Mouse (Mus musculus): ENCODE measurements around the gene 1700001O22Rik. TPM values are rescaled to one million over a fixed set of nuclear protein-coding genes. Genes with fewer than 3 reads are reported as not detected.

Gene 1700001O22Rik
- total and polyA plus RNA-seq, 3 experiments: not detected

DNA sequence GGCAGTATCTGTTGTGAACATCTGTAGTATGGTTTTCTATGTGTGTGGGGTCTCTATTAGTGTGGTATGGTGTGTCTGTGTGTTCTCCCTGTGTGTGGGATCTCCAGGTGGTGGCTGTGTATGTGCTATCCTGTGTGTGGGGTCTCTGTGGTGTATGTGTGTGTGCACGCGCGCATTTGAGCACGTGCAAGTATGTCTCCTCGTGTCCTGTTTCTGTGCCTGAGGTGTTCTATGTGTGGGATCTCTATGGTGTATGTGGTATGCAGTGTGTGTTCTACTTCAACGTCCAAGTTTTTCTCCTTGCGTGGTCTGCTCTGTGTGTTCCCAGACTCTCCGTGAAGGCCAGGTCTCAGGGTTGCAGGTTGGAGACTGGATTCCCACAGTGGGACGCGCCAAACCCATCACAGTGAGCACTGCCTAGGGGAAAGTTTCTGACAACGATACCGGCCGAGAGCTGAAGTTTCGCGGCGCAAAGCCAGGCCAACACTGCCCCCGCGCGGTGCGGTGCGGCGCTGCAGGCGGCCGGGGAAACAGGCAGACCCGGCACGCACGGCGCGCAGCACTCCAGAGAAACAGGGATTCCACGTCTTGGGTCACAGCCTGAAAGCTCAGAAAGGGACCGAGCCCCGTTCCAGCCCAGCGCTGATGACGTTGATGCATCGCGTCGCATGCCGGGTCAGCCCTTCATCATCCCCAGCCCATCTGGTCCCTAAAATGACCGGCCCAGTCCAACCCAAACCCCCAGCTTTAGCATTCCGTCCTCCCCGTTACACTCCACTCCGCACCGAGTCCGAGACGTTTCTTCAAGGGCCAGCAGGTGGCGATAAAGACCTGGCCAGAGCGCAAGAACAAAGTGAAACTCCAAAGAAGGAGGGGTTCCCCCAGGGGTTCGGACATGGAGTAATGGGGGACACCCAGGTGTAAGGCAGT, 9.0 kb downstream of the 1700001O22Rik start (continued):
- TF ChIP-seq BHLHE40 (IDR thresholded peaks at IDR 0.05; ENCODE audit: low read depth, low read length) (peak; percentile 53), UBTF (IDR thresholded peaks at IDR 0.05; ENCODE audit: low read depth, low read length) (no peak), ELF1 (IDR thresholded peaks at IDR 0.05; ENCODE audit: low read depth, low read length) (0 out of 2 replicates have a peak, but pooled peaks have one; percentile 15), SMC3 (IDR thresholded peaks at IDR 0.05; ENCODE audit: low read depth, low read length) (peak; percentile 95), POLR2AphosphoS2 (IDR thresholded peaks at IDR 0.05; ENCODE audit: low read depth, low read length) (no peak), KAT2A (IDR thresholded peaks at IDR 0.05; ENCODE audit: insufficient replicate concordance, low read length) (no peak), ZMIZ1 (IDR thresholded peaks at IDR 0.05; ENCODE audit: low read depth, low read length) (no peak; the same call in 1 of the 2 replicates), ETS1 (conservative IDR thresholded peaks at IDR 0.05; ENCODE audit: low read depth, low read length) (peak; percentile 30; the same call in 1 of the 2 replicates), RAD21 (IDR thresholded peaks at IDR 0.05; ENCODE audit: low read depth, low read length) (peak; percentile 92), MXI1 (IDR thresholded peaks at IDR 0.05; ENCODE audit: low read depth, low read length) (peak; percentile 69), CHD2 (IDR thresholded peaks at IDR 0.05; ENCODE audit: low read length) (no peak)

DNA sequence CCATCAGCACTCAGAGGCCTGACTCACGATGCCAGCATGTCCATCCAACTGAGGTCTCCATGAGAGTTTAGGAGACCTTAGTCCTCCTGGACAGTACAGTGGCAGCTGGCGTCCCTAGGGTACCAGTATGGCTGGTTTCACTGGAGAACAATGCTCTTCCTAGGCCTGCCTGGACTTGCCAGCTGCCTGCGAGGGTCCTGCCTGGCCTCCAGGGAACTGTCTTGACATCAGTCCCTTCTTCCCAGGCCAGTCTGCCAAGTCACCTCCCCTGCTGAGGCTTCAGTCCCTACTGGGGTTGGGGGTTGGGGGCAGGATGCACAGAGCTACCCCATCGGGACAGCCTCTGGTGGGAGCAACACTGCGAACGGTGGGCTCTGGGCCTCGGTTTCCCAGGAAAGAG, 11.4 kb downstream of the 1700001O22Rik start:
- no peaks in the 10 kb centered on the region for H3K9me3 ChIP-seq (replicated peaks; ENCODE audit: low read length)
- H3K4me2 ChIP-seq (ENCODE audit: insufficient read depth, low read depth, poor library complexity, severe bottlenecking): no peak overlapping the region
- no peak overlapping the region for H3K4me3 ChIP-seq (replicated peaks in 1 of 3; ENCODE audit: low read depth in 2 of 3, low read length in 2 of 3, poor library complexity in 1 of 3)
- H3K27me3 ChIP-seq (replicated peaks): peaks cover 11% of the 10 kb centered on the region
- DNase-seq (ENCODE audit: extremely low read depth): no peak
- H3K4me1 ChIP-seq (ENCODE audit: control insufficient read depth in 1 of 2, insufficient read depth in 2 of 2): peaks cover 11 to 35% of the 10 kb centered on the region in 2 experiments
- dilution Hi-C loops (cut with MboI; ENCODE audit: extremely low pct_ligation_motif_present, extremely low pct_unique_long_range_greater_than_20kb, low sequenced_read_pairs): no loop called here
- no peak overlapping the region for H3K9ac ChIP-seq (ENCODE audit: insufficient read depth, low read depth)
- TF ChIP-seq SMC3 (IDR thresholded peaks at IDR 0.05; ENCODE audit: low read depth, low read length): no peak
- TF ChIP-seq ZKSCAN1 (IDR thresholded peaks at IDR 0.05; ENCODE audit: borderline replicate concordance, low read depth, low read length): no peak
- 0 out of 2 replicates have a peak, but pooled peaks have one; percentile 15 for TF ChIP-seq EP300 (IDR thresholded peaks at IDR 0.05; ENCODE audit: low read length)
- TF ChIP-seq GABPA (IDR thresholded peaks at IDR 0.05; ENCODE audit: insufficient replicate concordance, low read depth, low read length): no peak
- TF ChIP-seq JUN (IDR thresholded peaks at IDR 0.05; ENCODE audit: insufficient read depth, low read depth, low read length): no peak
- H3K79me2 ChIP-seq (replicated peaks; ENCODE audit: control insufficient read depth, extremely low read depth, insufficient read depth, poor library complexity, severe bottlenecking): no peaks in the 10 kb centered on the region
- H3K27ac ChIP-seq (ENCODE audit: insufficient read depth, low read depth): no peak overlapping the region
- H3K36me3 ChIP-seq (replicated peaks in 1 of 2; ENCODE audit: control insufficient read depth in 1 of 2, insufficient read depth in 1 of 2, low read length in 1 of 2): no peaks in the 10 kb centered on the region
- in situ Hi-C loops (cut with MboI; ENCODE audit: low pct_ligation_motif_present, low pct_unique_long_range_greater_than_20kb, low sequenced_read_pairs): loop anchor here (5.0 kb wide), 2 partner anchors 70 to 355 kb away; no protein-coding TSS in a partner anchor

DNA sequence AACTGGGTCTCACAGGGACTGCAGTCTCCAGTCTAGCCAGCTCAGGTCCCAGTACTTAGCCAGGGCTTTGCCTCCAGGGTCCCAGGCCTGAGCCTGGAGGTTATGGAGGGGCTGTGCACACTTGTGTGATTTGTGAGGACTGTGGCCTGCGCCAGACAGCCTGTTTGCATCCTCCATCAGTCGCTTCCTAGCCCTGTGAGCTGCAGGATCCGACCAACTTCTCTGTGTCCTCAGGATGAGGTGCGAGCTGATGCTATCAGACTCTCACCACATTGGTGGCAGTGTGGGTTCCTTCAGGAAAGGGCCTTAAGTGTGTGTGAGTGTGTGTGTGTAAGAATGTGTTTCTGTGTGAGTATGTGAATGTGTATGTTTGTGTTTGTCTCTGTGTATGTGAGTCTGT, 16.0 kb downstream of the 1700001O22Rik start:
- Histone ChIP-seq H3K4me3 (replicated peaks in 1 of 3; ENCODE audit: low read depth in 2 of 3, low read length in 2 of 3, poor library complexity in 1 of 3) (no peak overlapping the region), H3K27me3 (replicated peaks) (peaks cover 1% of the 10 kb centered on the region), H3K79me2 (replicated peaks; ENCODE audit: control insufficient read depth, extremely low read depth, insufficient read depth, poor library complexity, severe bottlenecking) (no peaks in the 10 kb centered on the region), H3K4me1 (ENCODE audit: control insufficient read depth in 1 of 2, insufficient read depth in 2 of 2) (peaks cover 6 to 11% of the 10 kb centered on the region in 2 experiments), H3K36me3 (replicated peaks in 1 of 2; ENCODE audit: control insufficient read depth in 1 of 2, insufficient read depth in 1 of 2, low read length in 1 of 2) (no peaks in the 10 kb centered on the region), H3K27ac (ENCODE audit: insufficient read depth, low read depth) (no peak overlapping the region), H3K9me3 (replicated peaks; ENCODE audit: low read length) (no peaks in the 10 kb centered on the region), H3K4me2 (ENCODE audit: insufficient read depth, low read depth, poor library complexity, severe bottlenecking) (no peak overlapping the region), H3K9ac (ENCODE audit: insufficient read depth, low read depth) (no peak overlapping the region)
- TF ChIP-seq POLR2A (IDR thresholded peaks at IDR 0.05; ENCODE audit: low read depth, low read length) (no peak), IRF4 (IDR thresholded peaks at IDR 0.05; ENCODE audit: low read depth, low read length) (no peak), ZMIZ1 (IDR thresholded peaks at IDR 0.05; ENCODE audit: low read depth, low read length) (no peak), HCFC1 (IDR thresholded peaks at IDR 0.05; ENCODE audit: low read depth, low read length) (no peak), TBP (conservative IDR thresholded peaks at IDR 0.05; ENCODE audit: low read depth, low read length) (no peak), ETS1 (conservative IDR thresholded peaks at IDR 0.05; ENCODE audit: low read depth, low read length) (no peak)
- no peak for DNase-seq (ENCODE audit: extremely low read depth)
- dilution Hi-C loops (cut with MboI; ENCODE audit: extremely low pct_ligation_motif_present, extremely low pct_unique_long_range_greater_than_20kb, low sequenced_read_pairs) (no loop called here), in situ Hi-C loops (cut with MboI; ENCODE audit: low pct_ligation_motif_present, low pct_unique_long_range_greater_than_20kb, low sequenced_read_pairs) (no loop called here)

All from CH12.LX (cell line).